Mouse (Mus musculus): ENCODE results near the gene Zbtb43.

DNA sequence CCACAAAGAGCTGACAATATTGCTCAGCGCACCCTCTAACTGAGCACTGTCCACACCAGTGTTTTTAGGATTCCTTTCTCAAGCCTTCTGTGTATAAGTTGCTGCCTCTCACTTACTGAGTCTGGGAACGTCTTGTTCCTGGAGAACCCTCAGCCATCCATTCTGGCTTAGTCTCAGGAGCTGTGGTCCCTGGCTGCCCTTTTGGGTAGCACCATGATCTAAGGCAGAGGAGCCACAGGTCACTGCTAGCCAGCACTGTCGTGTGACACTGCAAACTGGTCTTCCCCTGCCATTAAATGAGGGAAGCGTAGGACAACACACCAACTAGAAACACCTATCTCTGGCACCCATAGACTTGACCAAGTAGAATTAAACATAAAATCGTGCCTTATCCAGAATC, 15.6 kb downstream of the Zbtb43 start:
- no peak for TF ChIP-seq POLR2A (IDR thresholded peaks at IDR 0.05; ENCODE audit: low read depth, low read length)
- TF ChIP-seq CTCF (conservative IDR thresholded peaks at IDR 0.05 in 1 of 2, IDR thresholded peaks at IDR 0.05 in 1 of 2; ENCODE audit: low read depth in 2 of 2, low read length in 2 of 2), result no peak
- TF ChIP-seq UBTF (IDR thresholded peaks at IDR 0.05; ENCODE audit: low read depth, low read length), result no peak
- no peak for TF ChIP-seq MAX (IDR thresholded peaks at IDR 0.05; ENCODE audit: low read length)
- no peak for TF ChIP-seq BHLHE40 (IDR thresholded peaks at IDR 0.05; ENCODE audit: low read depth, low read length)
- TF ChIP-seq CHD2 (IDR thresholded peaks at IDR 0.05; ENCODE audit: low read length), result no peak
- no peak for TF ChIP-seq RAD21 (IDR thresholded peaks at IDR 0.05; ENCODE audit: low read depth, low read length)
- TF ChIP-seq ZKSCAN1 (IDR thresholded peaks at IDR 0.05; ENCODE audit: borderline replicate concordance, low read depth, low read length), result no peak
- TF ChIP-seq JUND (conservative IDR thresholded peaks at IDR 0.05; ENCODE audit: low read depth, low read length), result no peak
- no peak for TF ChIP-seq SMC3 (IDR thresholded peaks at IDR 0.05; ENCODE audit: low read depth, low read length)
- no peak for TF ChIP-seq PAX5 (IDR thresholded peaks at IDR 0.05; ENCODE audit: low read length)
